Mouse (Mus musculus) lung, embryonic 14.5 days (tissue): ENCODE results near the gene Mrs2. TPM values are rescaled to one million over a fixed set of nuclear protein-coding genes. Genes with fewer than 3 reads are reported as not detected.

Experiments used
- ATAC-seq: fragments of 200-750 bp; cut with Nextera tagmentation; 2 replicates; pipeline ENCODE4 v1.8.0; 2017; ENCODE audit warnings: mild to moderate bottlenecking, moderate TSS enrichment, moderate library complexity; ENCODE audit not compliant: insufficient read depth
- DNase-seq: peaks from one replicate; pipeline ENCODE4 v3.0.0-alpha.2; 2015
- H3K27ac ChIP-seq: fragments of 300-500 bp; sonication (generic); 2 replicates; pipeline ENCODE4 v1.5.1; 2014; ENCODE audit warnings: low read depth, mild to moderate bottlenecking, moderate library complexity
- H3K27me3 ChIP-seq: fragments of 300-500 bp; sonication (generic); 2 replicates; pipeline ENCODE4 v1.6.1; 2014; ENCODE audit warnings: low read length, control low read depth; ENCODE audit not compliant: insufficient read depth
- H3K36me3 ChIP-seq: fragments of 300-500 bp; sonication (generic); 2 replicates; pipeline ENCODE4 v1.6.1; 2014; ENCODE audit warnings: control low read depth; ENCODE audit not compliant: insufficient read depth
- H3K4me1 ChIP-seq: fragments of 300-500 bp; sonication (generic); 2 replicates; pipeline ENCODE4 v1.6.1; 2014; ENCODE audit warnings: antibody characterized with exemption, control low read depth; ENCODE audit not compliant: insufficient read depth
- H3K4me2 ChIP-seq: fragments of 300-500 bp; sonication (generic); 2 replicates; pipeline ENCODE4 v1.6.1; 2014; ENCODE audit warnings: mild to moderate bottlenecking
- H3K4me3 ChIP-seq: fragments of 300-500 bp; sonication (generic); 2 replicates; pipeline ENCODE4 v1.5.1; 2014; ENCODE audit warnings: low read depth, low read length
- H3K9ac ChIP-seq: fragments of 300-500 bp; sonication (generic); 2 replicates; pipeline ENCODE4 v1.6.1; 2014
- H3K9me3 ChIP-seq: fragments of 300-500 bp; sonication (generic); 2 replicates; pipeline ENCODE4 v1.6.1; 2016; ENCODE audit warnings: low read depth, low read length, control low read depth
- CTCF ChIP-seq: IDR thresholded peaks from 2 replicates; pipeline ENCODE4 v1.5.1; 2016; ENCODE audit warnings: antibody characterized with exemption, low read depth
- WGBS: fragments of 180-500 bp; shearing (Covaris S2); extraction: QIAGEN DNeasy Blood & Tissue Kit; methylation state at CpG from one replicate; pipeline ENCODE4 v1.1.7; 2014; 5-methylcytosine and 5-hydroxymethylcytosine counted together
- polyA plus RNA-seq: library from polyadenylated mRNA; unstranded; fragments of >200 nt; fragmentation: Nextera tagmentation; extraction: Ambion mirVana; gene quantifications from 2 replicates; pipeline ENCODE4 v1.2.1, GENCODE M21; 2014

Mrs2 gene
- polyA plus RNA-seq, 1 experiment from 2014 or later, result 25.9 TPM

DNA sequence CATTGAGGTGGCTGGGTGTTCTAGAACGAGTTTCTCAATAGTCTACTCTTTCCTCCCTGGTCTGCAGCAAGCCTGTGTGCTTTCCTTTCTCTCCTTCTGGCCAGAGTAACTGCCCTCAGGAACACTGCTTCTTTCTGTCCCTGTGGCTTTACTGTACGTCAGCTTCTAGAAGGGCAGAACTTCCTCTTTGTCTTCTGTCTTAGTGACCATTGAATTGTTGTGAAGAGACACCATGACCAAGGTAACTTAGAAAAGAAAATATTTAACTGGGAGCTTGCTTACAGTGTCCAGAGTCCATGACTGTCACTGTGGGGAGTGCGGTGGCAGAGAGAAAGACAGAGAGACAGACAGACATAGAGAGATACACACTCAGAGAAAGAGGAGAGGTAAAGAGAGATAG, 60.1 kb downstream of the Mrs2 start:
- H3K27ac ChIP-seq, result no peak overlapping the region
- ATAC-seq, result no peak
- DNase-seq, result no peak
- no peaks in the 10 kb centered on the region for H3K27me3 ChIP-seq
- no peaks in the 10 kb centered on the region for H3K9me3 ChIP-seq
- no peak overlapping the region for H3K4me3 ChIP-seq
- TF ChIP-seq CTCF, result no peak
- 0 out of 2 replicates have a peak, but pooled peaks cover 1% of the 10 kb centered on the region for H3K4me1 ChIP-seq
- no peaks in the 10 kb centered on the region for H3K36me3 ChIP-seq
- no peak overlapping the region for H3K9ac ChIP-seq
- WGBS, result 74% methylated on average over 3 of the region's 3 CpGs
- H3K4me2 ChIP-seq, result no peak overlapping the region

DNA sequence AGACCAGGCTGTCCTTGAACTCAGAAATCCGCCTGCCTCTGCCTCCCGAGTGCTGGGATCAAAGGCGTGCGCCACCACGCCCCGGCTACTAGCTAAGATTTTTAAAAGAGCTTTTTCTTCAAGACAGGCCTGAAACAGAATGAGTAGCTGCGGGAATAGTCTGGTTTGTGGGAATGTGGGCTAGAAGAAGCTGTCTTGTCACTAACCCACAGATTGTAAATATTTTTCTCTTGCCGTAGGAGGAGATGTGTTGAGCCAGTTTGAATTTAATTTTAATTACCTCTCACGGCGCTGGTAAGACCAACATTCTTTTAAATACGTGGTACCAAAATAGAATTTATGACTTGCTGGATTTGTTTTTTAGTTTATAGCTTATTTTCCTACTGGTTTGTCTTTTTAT, 61.5 kb downstream of the Mrs2 start:
- ATAC-seq (no peak), DNase-seq (no peak)
- WGBS, result 84% methylated on average over 11 of the region's 11 CpGs
- Histone ChIP-seq H3K36me3 (no peaks in the 10 kb centered on the region), H3K4me3 (no peak overlapping the region), H3K9ac (no peak overlapping the region), H3K27me3 (no peaks in the 10 kb centered on the region), H3K4me1 (no peaks in the 10 kb centered on the region), H3K4me2 (no peak overlapping the region), H3K27ac (no peak overlapping the region), H3K9me3 (no peaks in the 10 kb centered on the region)
- TF ChIP-seq CTCF, result no peak

DNA sequence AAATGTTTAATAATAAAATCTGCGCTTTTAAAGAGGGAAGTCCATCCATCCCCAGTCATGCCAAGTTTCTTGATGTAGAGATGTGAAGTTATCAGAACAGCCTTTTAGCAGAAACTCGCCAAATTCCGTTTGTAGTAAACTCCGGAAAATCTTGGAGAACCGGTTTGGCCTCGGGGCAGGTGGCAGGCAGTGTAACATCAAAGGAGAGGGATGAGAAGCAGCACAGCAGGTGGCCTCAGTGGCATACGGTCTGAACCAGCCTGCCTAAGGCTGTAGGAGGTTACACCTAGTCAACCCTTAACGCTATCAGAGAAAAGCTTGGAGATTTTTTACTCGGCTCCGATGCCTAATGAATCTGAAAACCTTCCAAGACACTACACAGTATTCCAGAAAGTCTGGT, 64.7 kb downstream of the Mrs2 start:
- Histone ChIP-seq H3K4me2 (no peak overlapping the region), H3K4me1 (no peaks in the 10 kb centered on the region), H3K36me3 (no peaks in the 10 kb centered on the region), H3K4me3 (no peak overlapping the region), H3K27me3 (no peaks in the 10 kb centered on the region), H3K9ac (no peak overlapping the region), H3K9me3 (no peaks in the 10 kb centered on the region), H3K27ac (peak overlapping the region; percentile 62; the same call in 1 of the 2 replicates)
- no peak for TF ChIP-seq CTCF
- ATAC-seq, result peak; percentile 82; the same call in 1 of the 2 replicates
- DNase-seq, result peak; percentile 80
- 12% methylated on average over 10 of the region's 10 CpGs for WGBS

DNA sequence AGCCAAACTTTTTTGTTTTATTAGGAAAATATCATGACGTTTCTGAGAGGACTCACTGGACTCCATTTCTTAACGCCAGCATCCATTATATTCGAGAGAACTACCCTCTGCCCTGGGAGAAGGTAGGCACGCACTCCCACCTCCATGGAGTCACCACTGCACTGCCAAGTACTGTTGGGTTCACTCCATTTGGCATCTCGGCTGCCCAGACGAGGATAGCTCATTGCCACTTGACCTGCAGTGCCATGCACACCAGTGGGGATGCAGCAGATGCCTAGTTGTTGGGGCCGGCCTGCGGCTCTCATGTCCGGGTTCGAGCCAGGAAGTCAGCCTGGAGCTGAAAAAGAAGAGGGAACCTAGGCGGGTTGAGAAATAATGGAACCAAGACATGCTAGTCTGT, 65.1 kb downstream of the Mrs2 start:
- DNase-seq, result no peak
- TF ChIP-seq CTCF, result no peak

DNA sequence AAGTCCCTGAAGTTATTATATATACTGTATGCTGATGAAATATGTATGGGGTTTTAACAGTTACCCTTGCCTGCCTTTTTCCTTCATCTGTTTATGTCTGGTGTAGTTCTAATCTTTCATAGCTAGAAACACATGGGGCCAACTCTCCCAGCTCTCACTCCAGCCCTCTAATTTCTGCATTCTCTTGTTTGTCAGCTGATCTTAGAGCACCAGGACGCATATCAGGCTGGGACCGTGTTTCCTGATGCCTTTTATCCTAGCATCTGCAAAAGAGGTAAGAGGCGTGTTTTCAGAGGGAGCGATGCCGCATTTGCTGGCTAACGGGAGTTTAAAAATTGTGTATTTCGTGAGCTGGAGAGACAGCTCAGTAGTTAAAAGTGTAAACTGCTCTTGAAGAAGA, 67.5 kb downstream of the Mrs2 start:
- no peak for ATAC-seq
- TF ChIP-seq CTCF, result no peak
- H3K27me3 ChIP-seq, result no peaks in the 10 kb centered on the region
- H3K4me3 ChIP-seq, result no peak overlapping the region
- DNase-seq, result no peak
- no peaks in the 10 kb centered on the region for H3K9me3 ChIP-seq
- H3K4me2 ChIP-seq, result no peak overlapping the region
- no peak overlapping the region for H3K9ac ChIP-seq
- WGBS, result 49% methylated on average over 7 of the region's 7 CpGs
- H3K4me1 ChIP-seq, result no peaks in the 10 kb centered on the region; the same call in 1 of the 2 replicates
- no peak overlapping the region for H3K27ac ChIP-seq
- H3K36me3 ChIP-seq, result no peaks in the 10 kb centered on the region

More for the DNA sequence above, 65.1 kb downstream of the Mrs2 start:
- H3K4me2 ChIP-seq, result no peak overlapping the region
- H3K9ac ChIP-seq, result no peak overlapping the region
- H3K9me3 ChIP-seq, result no peaks in the 10 kb centered on the region
- no peaks in the 10 kb centered on the region for H3K4me1 ChIP-seq
- H3K36me3 ChIP-seq, result no peaks in the 10 kb centered on the region
- no peak; the same call in 1 of the 2 replicates for ATAC-seq
- H3K4me3 ChIP-seq, result no peak overlapping the region
- peak overlapping the region; percentile 16; the same call in 1 of the 2 replicates for H3K27ac ChIP-seq
- WGBS, result 30% methylated on average over 11 of the region's 11 CpGs
- H3K27me3 ChIP-seq, result no peaks in the 10 kb centered on the region

DNA sequence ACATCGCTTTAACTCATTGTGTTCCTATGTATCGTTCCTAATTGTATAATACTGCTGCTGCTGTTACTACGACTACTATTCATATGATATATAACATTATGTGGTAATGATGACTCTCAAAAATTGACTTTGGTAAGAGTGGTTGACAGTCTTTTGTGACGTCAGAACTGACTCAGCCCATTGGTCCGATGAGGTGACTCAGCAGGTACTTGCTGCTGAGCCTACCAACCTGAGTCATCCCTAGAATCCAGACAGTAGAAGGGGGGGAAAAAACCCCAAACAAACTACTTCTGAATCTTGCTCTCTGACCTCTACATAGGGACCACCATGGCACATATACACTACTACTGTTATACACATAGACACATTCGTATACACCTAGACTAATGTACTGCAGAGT, 71.3 kb downstream of the Mrs2 start:
- ATAC-seq (no peak), DNase-seq (no peak)
- Histone ChIP-seq H3K36me3 (no peaks in the 10 kb centered on the region), H3K27me3 (no peaks in the 10 kb centered on the region), H3K9me3 (no peaks in the 10 kb centered on the region), H3K27ac (no peak overlapping the region), H3K9ac (no peak overlapping the region), H3K4me3 (no peak overlapping the region), H3K4me1 (no peaks in the 10 kb centered on the region; the same call in 1 of the 2 replicates), H3K4me2 (no peak overlapping the region)
- no peak for TF ChIP-seq CTCF
- WGBS, result 87% methylated on average over 6 of the region's 6 CpGs

DNA sequence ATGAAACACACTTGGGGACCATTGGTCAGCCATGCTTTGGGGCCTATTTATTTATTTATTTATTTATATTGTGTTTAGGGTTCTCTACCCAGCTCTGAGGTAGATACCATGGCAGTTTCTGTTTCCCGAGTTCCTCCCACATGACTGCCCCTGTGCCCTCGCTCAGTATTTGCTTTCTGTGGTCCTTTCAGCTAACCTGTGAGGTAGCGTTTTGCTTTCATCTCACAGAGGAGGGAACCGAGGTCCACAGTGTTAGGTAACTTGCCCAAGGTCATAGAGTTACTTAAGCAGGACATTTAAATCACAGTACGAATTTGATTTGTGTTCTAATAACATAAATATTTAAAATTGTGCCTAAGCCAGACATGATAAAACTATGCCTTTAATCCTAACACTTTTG, 73.0 kb downstream of the Mrs2 start:
- Histone ChIP-seq H3K9me3 (no peaks in the 10 kb centered on the region), H3K4me1 (no peaks in the 10 kb centered on the region; the same call in 1 of the 2 replicates), H3K27ac (no peak overlapping the region), H3K36me3 (no peaks in the 10 kb centered on the region), H3K4me2 (no peak overlapping the region), H3K9ac (no peak overlapping the region), H3K4me3 (no peak overlapping the region), H3K27me3 (no peaks in the 10 kb centered on the region)
- DNase-seq (no peak), ATAC-seq (no peak)
- no peak for TF ChIP-seq CTCF
- WGBS, result 58% methylated on average over 5 of the region's 5 CpGs

DNA sequence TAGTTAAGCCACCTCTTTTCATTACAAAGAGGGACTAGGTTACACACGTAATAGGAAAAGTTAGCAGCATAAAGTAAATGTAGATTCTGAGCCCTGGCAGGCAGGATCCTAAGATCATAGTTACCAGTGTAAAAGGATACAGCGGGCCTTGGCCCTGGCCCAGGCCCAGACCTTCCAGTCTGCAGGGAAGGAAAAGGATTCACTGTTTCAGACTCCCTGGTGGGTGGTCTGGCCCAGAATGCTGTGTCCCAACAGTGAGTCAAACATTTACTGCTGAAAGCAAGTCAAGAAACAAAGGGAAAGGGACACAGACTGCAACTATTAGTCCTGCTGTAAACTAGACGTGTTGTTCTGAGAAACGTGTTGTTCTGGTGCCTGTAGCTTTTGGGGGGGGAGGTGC, 74.6 kb downstream of the Mrs2 start:
- Histone ChIP-seq H3K4me3 (no peak overlapping the region), H3K27me3 (no peaks in the 10 kb centered on the region), H3K9me3 (no peaks in the 10 kb centered on the region), H3K27ac (peak overlapping the region; percentile 61), H3K36me3 (no peaks in the 10 kb centered on the region), H3K9ac (no peak overlapping the region), H3K4me2 (no peak overlapping the region), H3K4me1 (no peaks in the 10 kb centered on the region; the same call in 1 of the 2 replicates)
- WGBS, result 11% methylated on average over 4 of the region's 4 CpGs
- ATAC-seq, result peak; percentile 94
- DNase-seq, result peak; percentile 88
- TF ChIP-seq CTCF, result no peak
